23 mouse cellular contexts compared by ENCODE assay signal in genomic region chr7:92890618-92891230, GRCm38 (mm10). TPM values are rescaled to one million over a fixed set of nuclear protein-coding genes. Genes with fewer than 3 reads are reported as not detected.
A peak's percentile ranks its signal among the peaks of the same experiment; 100 is the strongest.
DNase-seq lines count a peak whose midpoint lies in the region; ATAC-seq and TF ChIP-seq lines count a peak whose summit lies in the region.
"Had no signal": no experiment of that assay in that cellular context is flagged by ENCODE, and none has a peak within 500 bp of the region (broad histone marks: within the 10 kb centered on the region; RNA-seq: fewer than 3 reads in every experiment).

No protein-coding gene starts in this region.

- TF ChIP-seq POLR2A in myocyte (IDR thresholded peaks at IDR 0.05; ENCODE audit: insufficient read length, low read depth) = no peak

- peak; percentile 26 to 69 for DNase-seq in heart, adult 9 months (ENCODE audit: low spot score in 2 of 2)
- no peak for DNase-seq in lung, postnatal 4 days
- DNase-seq in midbrain, embryonic 11.5 days (ENCODE audit: low spot score, missing footprints) = peak; percentile 59
- DNase-seq: adrenal gland, postnatal 10 days; cerebellum, adult 11-12 months; cerebellum, adult 9-11 months; gastrocnemius, postnatal 14 days; kidney, adult 2 months; kidney, postnatal 4 days had no signal

- peaks cover 12% of the 10 kb centered on the region for H3K4me1 ChIP-seq in heart, embryonic 12.5 days (replicated peaks)
- no peaks in the 10 kb centered on the region for H3K4me1 ChIP-seq in lung, embryonic 15.5 days
- no peaks in the 10 kb centered on the region for H3K4me1 ChIP-seq in midbrain, embryonic 11.5 days (ENCODE audit: control insufficient read depth, insufficient read depth, low read length)
- no peaks in the 10 kb centered on the region for H3K4me1 ChIP-seq in midbrain, embryonic 13.5 days (replicated peaks)
- 0 out of 2 replicates have a peak, but pooled peaks cover 2% of the 10 kb centered on the region for H3K4me1 ChIP-seq in kidney, embryonic 15.5 days
- H3K4me1 ChIP-seq: intestine, embryonic 15.5 days had no signal

- no peaks in the 10 kb centered on the region for H3K27me3 ChIP-seq in heart, embryonic 12.5 days (replicated peaks)
- H3K27me3 ChIP-seq in lung, embryonic 15.5 days = no peaks in the 10 kb centered on the region
- no peaks in the 10 kb centered on the region for H3K27me3 ChIP-seq in midbrain, embryonic 11.5 days (ENCODE audit: control insufficient read depth, insufficient read depth, low read length)
- no peaks in the 10 kb centered on the region for H3K27me3 ChIP-seq in midbrain, embryonic 13.5 days
- H3K27me3 ChIP-seq in myocyte (ENCODE audit: control insufficient read depth, insufficient read depth, insufficient read length) = no peaks in the 10 kb centered on the region
- no peaks in the 10 kb centered on the region for H3K27me3 ChIP-seq in kidney, embryonic 15.5 days
- H3K27me3 ChIP-seq: embryonic facial prominence, embryonic 12.5 days; intestine, embryonic 15.5 days; limb, embryonic 13.5 days; Patski had no signal

- no peak overlapping the region for H3K9ac ChIP-seq in heart, embryonic 12.5 days
- no peak overlapping the region for H3K9ac ChIP-seq in lung, embryonic 15.5 days
- no peak overlapping the region for H3K9ac ChIP-seq in midbrain, embryonic 11.5 days (ENCODE audit: low read length)
- H3K9ac ChIP-seq in midbrain, embryonic 13.5 days (replicated peaks) = no peak overlapping the region
- H3K9ac ChIP-seq in kidney, embryonic 15.5 days = no peak overlapping the region
- H3K9ac ChIP-seq: embryonic facial prominence, embryonic 12.5 days; intestine, embryonic 15.5 days; limb, embryonic 13.5 days had no signal

- H3K9me3 ChIP-seq in heart, embryonic 12.5 days (replicated peaks) = no peaks in the 10 kb centered on the region
- no peaks in the 10 kb centered on the region for H3K9me3 ChIP-seq in lung, embryonic 15.5 days
- no peaks in the 10 kb centered on the region for H3K9me3 ChIP-seq in midbrain, embryonic 11.5 days (ENCODE audit: control insufficient read depth, low read length)
- H3K9me3 ChIP-seq in midbrain, embryonic 13.5 days = no peaks in the 10 kb centered on the region
- H3K9me3 ChIP-seq in kidney, embryonic 15.5 days (replicated peaks) = no peaks in the 10 kb centered on the region
- H3K9me3 ChIP-seq: embryonic facial prominence, embryonic 12.5 days; intestine, embryonic 15.5 days; limb, embryonic 13.5 days; midbrain, embryonic 10.5 days had no signal

- no peak overlapping the region for H3K4me3 ChIP-seq in heart, embryonic 12.5 days
- H3K4me3 ChIP-seq in lung, embryonic 15.5 days = no peak overlapping the region
- no peak overlapping the region for H3K4me3 ChIP-seq in midbrain, embryonic 11.5 days (ENCODE audit: low read depth, low read length)
- no peak overlapping the region for H3K4me3 ChIP-seq in midbrain, embryonic 13.5 days (replicated peaks)
- no peak overlapping the region for H3K4me3 ChIP-seq in myocyte
- H3K4me3 ChIP-seq in kidney, embryonic 15.5 days (replicated peaks) = no peak overlapping the region
- H3K4me3 ChIP-seq: embryonic facial prominence, embryonic 12.5 days; intestine, embryonic 15.5 days; limb, embryonic 13.5 days; midbrain, embryonic 10.5 days had no signal

- H3K4me2 ChIP-seq in heart, embryonic 12.5 days = no peak overlapping the region
- H3K4me2 ChIP-seq in lung, embryonic 15.5 days = no peak overlapping the region
- no peak overlapping the region for H3K4me2 ChIP-seq in midbrain, embryonic 11.5 days
- H3K4me2 ChIP-seq in midbrain, embryonic 13.5 days (replicated peaks) = no peak overlapping the region
- peak overlapping the region; percentile 12 for H3K4me2 ChIP-seq in myocyte (ENCODE audit: low read depth)
- H3K4me2 ChIP-seq in kidney, embryonic 15.5 days = no peak overlapping the region
- H3K4me2 ChIP-seq: embryonic facial prominence, embryonic 12.5 days; intestine, embryonic 15.5 days; limb, embryonic 13.5 days; liver, embryonic 11.5 days had no signal

- H3K79me2 ChIP-seq in myocyte (ENCODE audit: control insufficient read depth, insufficient read depth) = no peaks in the 10 kb centered on the region

- no peak overlapping the region for H3ac ChIP-seq in myocyte (ENCODE audit: control insufficient read depth, insufficient read length)

- WGBS in heart, embryonic 12.5 days = 29% methylated on average over 4 of the region's 4 CpGs
- 16% methylated on average over 4 of the region's 4 CpGs for WGBS in lung, embryonic 15.5 days
- 69% methylated on average over 4 of the region's 4 CpGs for WGBS in midbrain, embryonic 11.5 days
- WGBS in midbrain, embryonic 13.5 days = 72% methylated on average over 4 of the region's 4 CpGs
- 22% methylated on average over 4 of the region's 4 CpGs for WGBS in kidney, embryonic 15.5 days

- H3K36me3 ChIP-seq in heart, embryonic 12.5 days = no peaks in the 10 kb centered on the region
- H3K36me3 ChIP-seq in lung, embryonic 15.5 days = no peaks in the 10 kb centered on the region
- no peaks in the 10 kb centered on the region for H3K36me3 ChIP-seq in midbrain, embryonic 11.5 days (ENCODE audit: control insufficient read depth, insufficient read depth, low read length)
- no peaks in the 10 kb centered on the region for H3K36me3 ChIP-seq in midbrain, embryonic 13.5 days
- H3K36me3 ChIP-seq in myocyte (ENCODE audit: control insufficient read depth, insufficient read depth) = peaks cover 3% of the 10 kb centered on the region
- no peaks in the 10 kb centered on the region for H3K36me3 ChIP-seq in kidney, embryonic 15.5 days
- H3K36me3 ChIP-seq: embryonic facial prominence, embryonic 12.5 days; intestine, embryonic 15.5 days had no signal

- ATAC-seq in heart, embryonic 12.5 days (ENCODE audit: insufficient number of reproducible peaks, low FRiP score) = no peak
- no peak; the same call in 1 of the 2 replicates for ATAC-seq in lung, embryonic 15.5 days (ENCODE audit: borderline replicate concordance, extremely low read depth, low FRiP score, low TSS enrichment)
- ATAC-seq in midbrain, embryonic 11.5 days (ENCODE audit: low FRiP score) = no peak
- no peak for ATAC-seq in midbrain, embryonic 13.5 days
- ATAC-seq in kidney, embryonic 15.5 days (replicated peaks; ENCODE audit: low FRiP score) = no peak
- ATAC-seq: forebrain, embryonic 14.5 days; hindbrain, postnatal 0 days; intestine, embryonic 15.5 days; Patski had no signal

- no peak overlapping the region for H3K27ac ChIP-seq in heart, embryonic 12.5 days (ENCODE audit: poor library complexity, severe bottlenecking)
- H3K27ac ChIP-seq in lung, embryonic 15.5 days = 0 out of 2 replicates have a peak overlapping the region, but pooled peaks have one; percentile 29
- H3K27ac ChIP-seq in midbrain, embryonic 11.5 days (ENCODE audit: low read depth, low read length) = no peak overlapping the region
- no peak overlapping the region for H3K27ac ChIP-seq in midbrain, embryonic 13.5 days
- no peak overlapping the region for H3K27ac ChIP-seq in kidney, embryonic 15.5 days
- H3K27ac ChIP-seq: embryonic facial prominence, embryonic 12.5 days; hindbrain, postnatal 0 days; intestine, embryonic 15.5 days; kidney, postnatal 0 days; limb, embryonic 13.5 days; midbrain, embryonic 10.5 days had no signal

TF ChIP-seq in myocyte, 11 proteins besides CTCF, POLR2A, EP300 and RAD21:
- TF ChIP-seq TCF3 (IDR thresholded peaks at IDR 0.05; ENCODE audit: insufficient read length, low read depth) = no peak
- TF ChIP-seq POLR2AphosphoS2 (IDR thresholded peaks at IDR 0.05; ENCODE audit: insufficient read length, low read depth) = no peak
- TF ChIP-seq MYOG (IDR thresholded peaks at IDR 0.05; ENCODE audit: control insufficient read depth in 1 of 3, insufficient read depth in 1 of 3, insufficient read length in 2 of 3, low read depth in 2 of 3) = no peak
- no peak for TF ChIP-seq USF1 (IDR thresholded peaks at IDR 0.05; ENCODE audit: low read depth)
- TF ChIP-seq E2F4 (IDR thresholded peaks at IDR 0.05; ENCODE audit: insufficient read depth) = no peak
- no peak for TF ChIP-seq TCF12 (IDR thresholded peaks at IDR 0.05; ENCODE audit: insufficient read depth, poor library complexity, severe bottlenecking)
- TF ChIP-seq SRF (IDR thresholded peaks at IDR 0.05; ENCODE audit: control insufficient read depth, insufficient read length, low read depth) = no peak
- no peak for TF ChIP-seq REST (IDR thresholded peaks at IDR 0.05; ENCODE audit: insufficient read depth, insufficient read length)
- no peak for TF ChIP-seq MAX (IDR thresholded peaks at IDR 0.05; ENCODE audit: low read depth)
- TF ChIP-seq MYOD1 (IDR thresholded peaks at IDR 0.05; ENCODE audit: control insufficient read depth in 1 of 3, insufficient read length in 2 of 3, low read depth in 2 of 3) = no peak
- no peak for TF ChIP-seq CEBPB (IDR thresholded peaks at IDR 0.05; ENCODE audit: insufficient read depth, poor library complexity, severe bottlenecking)

RNA-seq across cellular contexts. Expression of gene Prcp, which starts 16.5 kb away (rescaled TPM):
- polyA plus RNA-seq in heart, embryonic 12.5 days (2016; fragmentation: Nextera tagmentation; extraction: Ambion mirVana) = 19.3 and 19.6 TPM in 2 replicates
- polyA plus RNA-seq in lung, embryonic 15.5 days (2015; fragmentation: Nextera tagmentation; extraction: Ambion mirVana) = 43.1 and 43.2 TPM in 2 replicates
- polyA plus RNA-seq in midbrain, embryonic 11.5 days (2014; fragmentation: Nextera tagmentation; extraction: Ambion mirVana) = 19.4 and 19.6 TPM in 2 replicates
- 17.4 and 18.9 TPM in 2 replicates for polyA plus RNA-seq in midbrain, embryonic 13.5 days (2015; fragmentation: Nextera tagmentation; extraction: Ambion mirVana)
- 10.8 TPM for polyA plus RNA-seq in myocyte (2012; fragmentation: generic; extraction: Trizol)
- polyA plus RNA-seq in kidney, embryonic 15.5 days (2015; fragmentation: Nextera tagmentation; extraction: Ambion mirVana) = 20.9 and 22.7 TPM in 2 replicates

RNA-seq across cellular contexts. Expression of gene Ddias, which starts 16.7 kb away (rescaled TPM):
- 11.6 and 12.6 TPM in 2 replicates for polyA plus RNA-seq in heart, embryonic 12.5 days (2016; fragmentation: Nextera tagmentation; extraction: Ambion mirVana)
- 15.5 and 16.4 TPM in 2 replicates for polyA plus RNA-seq in lung, embryonic 15.5 days (2015; fragmentation: Nextera tagmentation; extraction: Ambion mirVana)
- 24.8 and 28.4 TPM in 2 replicates for polyA plus RNA-seq in midbrain, embryonic 11.5 days (2014; fragmentation: Nextera tagmentation; extraction: Ambion mirVana)
- polyA plus RNA-seq in midbrain, embryonic 13.5 days (2015; fragmentation: Nextera tagmentation; extraction: Ambion mirVana) = 7.6 and 8.5 TPM in 2 replicates
- polyA plus RNA-seq in myocyte (2012; fragmentation: generic; extraction: Trizol) = 2.0 TPM
- 12.2 and 16.7 TPM in 2 replicates for polyA plus RNA-seq in kidney, embryonic 15.5 days (2015; fragmentation: Nextera tagmentation; extraction: Ambion mirVana)

Comparison
In these comparisons a context has a peak if more than half of its experiments do, and no peak if none do; other contexts are left out.
1. DNase-seq: peak in heart, adult 9 months (2 of 2) and midbrain, embryonic 11.5 days (single experiment); none in lung, postnatal 4 days (0 of 2).